Mouse (Mus musculus) lung, postnatal 0 days (tissue): ENCODE results near the gene Sox2.

Source experiments
- CTCF ChIP-seq: IDR thresholded peaks from 2 replicates; pipeline ENCODE4 v1.5.1; 2016; ENCODE audit warnings: antibody characterized with exemption, mild to moderate bottlenecking
- EP300 ChIP-seq: IDR thresholded peaks from 2 replicates; pipeline ENCODE4 v1.6.1; 2016; ENCODE audit warnings: antibody characterized with exemption, mild to moderate bottlenecking, control low read depth

DNA sequence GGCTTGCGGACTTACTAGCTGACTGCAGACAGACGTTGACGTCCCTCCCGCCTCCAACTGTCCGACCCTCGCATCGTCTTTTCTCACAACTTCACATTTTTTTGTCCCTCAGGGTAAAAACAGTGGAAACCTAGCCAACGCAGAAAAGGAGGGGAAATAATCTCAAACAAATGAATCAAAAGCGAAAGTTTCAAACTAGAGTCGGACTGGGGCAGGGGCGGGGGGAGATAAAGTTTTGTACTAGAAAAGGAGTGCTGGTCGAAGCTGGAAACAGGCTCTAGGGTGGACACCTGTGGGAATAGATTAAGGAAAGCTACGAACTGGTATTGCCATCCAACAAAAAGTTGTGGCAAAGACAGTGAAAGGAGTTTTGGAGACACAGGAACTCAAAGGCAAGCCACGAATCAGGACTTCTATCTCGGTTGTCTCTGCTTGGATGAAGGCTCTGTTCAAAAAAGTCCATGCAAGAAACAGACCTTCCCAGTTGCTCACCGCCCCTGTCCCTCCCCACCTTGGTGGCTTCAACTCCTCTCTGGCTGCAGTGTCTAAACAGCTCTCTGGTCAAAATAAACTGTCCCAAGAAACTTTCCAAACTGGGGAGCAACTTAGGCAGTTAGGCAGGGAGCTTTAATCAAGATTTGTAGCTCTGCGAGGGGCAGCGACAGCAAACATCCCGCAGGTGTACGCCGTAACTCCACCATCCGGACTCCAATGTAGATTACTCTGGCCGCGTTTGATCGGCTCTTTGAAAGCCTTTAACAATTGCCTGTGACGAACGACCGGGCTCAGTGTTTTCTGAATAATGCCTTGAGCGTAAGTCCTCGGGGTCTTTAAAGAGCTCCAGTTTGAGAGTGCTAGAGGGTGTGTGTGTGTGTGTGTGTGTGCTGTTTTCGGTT is 14.7 kb downstream of the Sox2 start:
- TF ChIP-seq CTCF, result no peak
- no peak for TF ChIP-seq EP300
